Mouse (Mus musculus): Measurements from ENCODE around the gene Dppa5a. TPM values are rescaled to one million over a fixed set of nuclear protein-coding genes. Genes with fewer than 3 reads are reported as not detected.
"Not testable (repeated sequence)": the region's sequence is repeated elsewhere in the genome, so short reads cannot be mapped to it uniquely, and the experiment has no call there.

Gene Dppa5a
- polyA plus RNA-seq (2015; fragmentation: Nextera tagmentation; extraction: Ambion mirVana), result not detected in 2 replicates

GRCm38 (mm10) chr9:78367959-78368358, at the start of gene Dppa5a:
Gene Dppa5a, minus strand, starts transcription at chr9:78368177.
- not testable (repeated sequence) for H3K4me2 ChIP-seq; H3K27ac ChIP-seq; H3K9ac ChIP-seq; H3K27me3 ChIP-seq; ATAC-seq (ENCODE audit: borderline replicate concordance, extremely low read depth, low FRiP score, low TSS enrichment); H3K9me3 ChIP-seq; H3K4me1 ChIP-seq; H3K36me3 ChIP-seq; H3K4me3 ChIP-seq
- WGBS, result 85% methylated on average over 16 of the region's 16 CpGs

GRCm38 (mm10) chr9:78401596-78401995, 33.6 kb upstream of the Dppa5a start:
- no peaks in the 10 kb centered on the region for H3K4me1 ChIP-seq
- H3K27ac ChIP-seq, result no peak overlapping the region
- no peaks in the 10 kb centered on the region for H3K36me3 ChIP-seq
- no peak overlapping the region for H3K9ac ChIP-seq
- no peaks in the 10 kb centered on the region for H3K9me3 ChIP-seq
- H3K27me3 ChIP-seq, result peaks cover 11% of the 10 kb centered on the region
- ATAC-seq (ENCODE audit: borderline replicate concordance, extremely low read depth, low FRiP score, low TSS enrichment), result no peak
- WGBS, result 88% methylated on average over 7 of the region's 7 CpGs
- no peak overlapping the region for H3K4me3 ChIP-seq
- no peak overlapping the region for H3K4me2 ChIP-seq

DNA sequence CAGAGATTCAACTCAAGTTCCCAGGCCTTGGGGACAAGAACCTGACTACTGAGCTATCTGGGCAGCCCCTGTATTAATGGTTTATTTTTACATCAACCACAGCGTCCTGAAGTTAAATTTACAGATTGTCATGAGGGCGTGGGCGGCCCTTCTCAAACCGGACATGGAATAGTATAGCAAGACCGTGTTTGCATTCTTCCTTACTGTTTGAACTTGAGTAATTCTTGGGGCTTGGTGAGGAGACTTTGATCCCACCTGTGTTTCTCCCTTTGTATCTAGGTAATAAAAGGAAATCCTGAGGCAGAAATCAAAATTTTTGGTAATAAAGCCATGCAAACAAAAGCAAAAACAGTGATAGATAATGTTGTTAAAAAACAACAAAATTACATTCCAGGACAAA, 32.6 kb upstream of the Dppa5a start:
- Histone ChIP-seq H3K4me1 (peaks cover 6% of the 10 kb centered on the region; the same call in 1 of the 2 replicates), H3K27me3 (peaks cover 21% of the 10 kb centered on the region), H3K4me2 (no peak overlapping the region), H3K4me3 (no peak overlapping the region), H3K36me3 (no peaks in the 10 kb centered on the region), H3K9ac (no peak overlapping the region), H3K27ac (no peak overlapping the region), H3K9me3 (no peaks in the 10 kb centered on the region)
- 44% methylated on average over 5 of the region's 5 CpGs for whole genome bisulfite sequencing
- ATAC-seq (ENCODE audit: borderline replicate concordance, extremely low read depth, low FRiP score, low TSS enrichment), result no peak

DNA sequence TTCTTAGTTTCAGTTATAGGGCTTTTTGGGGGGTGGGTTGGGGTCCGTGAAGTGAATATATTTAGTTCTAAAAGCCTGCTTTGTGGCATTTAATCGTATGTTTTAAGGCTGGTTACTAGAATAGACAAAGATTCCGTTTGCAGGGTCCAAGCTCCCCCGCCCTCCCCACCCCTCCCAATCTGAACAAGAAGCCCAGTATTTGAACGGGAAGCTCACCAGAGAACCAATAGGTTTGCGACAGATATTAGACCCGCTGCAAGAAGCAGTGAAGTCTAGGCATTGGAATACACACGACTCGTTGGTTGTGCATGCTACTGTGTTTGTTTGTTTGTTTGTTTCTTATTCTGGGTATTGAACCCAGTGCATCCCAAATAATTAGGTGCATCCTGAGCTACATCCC, 28.5 kb upstream of the Dppa5a start:
- H3K4me3 ChIP-seq, result no peak overlapping the region
- ATAC-seq (ENCODE audit: borderline replicate concordance, extremely low read depth, low FRiP score, low TSS enrichment), result no peak
- H3K4me1 ChIP-seq, result peaks cover 7% of the 10 kb centered on the region; the same call in 1 of the 2 replicates
- WGBS, result 54% methylated on average over 9 of the region's 9 CpGs
- H3K27ac ChIP-seq, result no peak overlapping the region
- no peaks in the 10 kb centered on the region for H3K36me3 ChIP-seq
- H3K9me3 ChIP-seq, result no peaks in the 10 kb centered on the region
- H3K9ac ChIP-seq, result no peak overlapping the region
- H3K4me2 ChIP-seq, result no peak overlapping the region
- H3K27me3 ChIP-seq, result peaks cover 51% of the 10 kb centered on the region

- Histone ChIP-seq H3K9me3 (no peaks in the 10 kb centered on the region), H3K9ac (no peak within 1 kb of the TSS), H3K4me1 (peaks cover 7% of the 10 kb centered on the region; the same call in 1 of the 2 replicates), H3K4me3 (peak within 1 kb of the TSS; percentile 36), H3K4me2 (peak within 1 kb of the TSS; percentile 61), H3K36me3 (no peaks in the 10 kb centered on the region), H3K27ac (no peak within 1 kb of the TSS), H3K27me3 (peaks cover 54% of the 10 kb centered on the region)
- 3% methylated on average over 85 of the region's 93 CpGs for WGBS
- peak; percentile 78 for ATAC-seq (ENCODE audit: borderline replicate concordance, extremely low read depth, low FRiP score, low TSS enrichment)
Observed at GRCm38 (mm10) chr9:78395630-78396351, 27.8 kb upstream of the Dppa5a start, which contains the start of gene Ddx43. Gene Ddx43, plus strand, starts transcription at chr9:78395777.

DNA sequence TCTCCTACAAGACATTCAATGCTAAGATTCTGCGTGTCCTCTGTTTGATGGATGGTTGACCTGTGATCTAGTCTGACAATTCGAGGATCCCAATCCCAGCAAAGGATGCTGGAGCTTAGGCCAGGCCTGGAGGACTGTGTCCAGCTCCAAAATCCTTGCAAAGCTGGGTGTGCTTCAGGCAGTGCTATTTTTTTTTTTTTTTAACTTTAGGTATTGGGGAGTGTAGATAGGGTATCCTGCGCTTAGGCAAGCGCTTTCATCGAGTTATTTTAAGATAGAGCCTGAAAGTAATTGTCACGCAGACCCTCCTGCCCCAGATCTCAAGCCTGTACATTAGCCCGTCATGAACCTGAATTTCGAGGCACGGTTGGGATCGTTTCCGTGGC, 27.3 kb upstream of the Dppa5a start:
- no peak overlapping the region for H3K9ac ChIP-seq
- no peaks in the 10 kb centered on the region for H3K36me3 ChIP-seq
- peak overlapping the region; percentile 36 for H3K4me3 ChIP-seq
- H3K4me1 ChIP-seq, result peaks cover 7% of the 10 kb centered on the region; the same call in 1 of the 2 replicates
- no peak overlapping the region for H3K27ac ChIP-seq
- H3K4me2 ChIP-seq, result peak overlapping the region; percentile 61
- no peak for ATAC-seq (ENCODE audit: borderline replicate concordance, extremely low read depth, low FRiP score, low TSS enrichment)
- H3K27me3 ChIP-seq, result peaks cover 54% of the 10 kb centered on the region
- 31% methylated on average over 11 of the region's 11 CpGs for WGBS
- H3K9me3 ChIP-seq, result no peaks in the 10 kb centered on the region

- H3K9me3 ChIP-seq, result no peaks in the 10 kb centered on the region
- H3K9ac ChIP-seq, result no peak overlapping the region
- no peak for ATAC-seq (ENCODE audit: borderline replicate concordance, extremely low read depth, low FRiP score, low TSS enrichment)
- H3K4me2 ChIP-seq, result no peak overlapping the region
- H3K4me3 ChIP-seq, result no peak overlapping the region
- H3K36me3 ChIP-seq, result no peaks in the 10 kb centered on the region
- WGBS, result 61% methylated on average over 7 of the region's 7 CpGs
- H3K27ac ChIP-seq, result no peak overlapping the region
- peaks cover 7% of the 10 kb centered on the region; the same call in 1 of the 2 replicates for H3K4me1 ChIP-seq
- peaks cover 54% of the 10 kb centered on the region for H3K27me3 ChIP-seq
Observed at GRCm38 (mm10) chr9:78394602-78395001, 26.6 kb upstream of the Dppa5a start.

DNA sequence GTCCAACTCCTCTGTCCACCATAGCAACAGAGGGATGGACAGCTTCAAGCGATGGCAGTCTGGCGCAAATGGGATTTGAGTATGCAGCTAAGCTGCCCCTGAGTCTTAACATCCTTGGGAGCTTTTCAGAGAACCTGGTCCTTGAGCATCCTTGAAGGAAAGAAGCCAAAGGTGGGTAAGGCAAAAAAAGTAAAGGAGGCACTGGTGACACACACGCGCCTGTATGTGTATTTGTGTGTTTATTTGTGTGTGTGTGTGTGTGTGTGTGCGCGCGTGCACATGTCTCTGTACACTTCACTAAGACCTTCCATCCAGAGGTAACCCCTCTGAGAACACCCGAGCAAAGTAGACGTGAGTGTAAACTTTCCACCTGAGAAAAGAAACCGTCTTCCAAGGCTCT, 25.8 kb upstream of the Dppa5a start:
- Histone ChIP-seq H3K27me3 (peaks cover 54% of the 10 kb centered on the region), H3K36me3 (no peaks in the 10 kb centered on the region), H3K4me3 (no peak overlapping the region), H3K4me2 (no peak overlapping the region), H3K4me1 (peaks cover 7% of the 10 kb centered on the region; the same call in 1 of the 2 replicates), H3K27ac (no peak overlapping the region), H3K9ac (no peak overlapping the region), H3K9me3 (no peaks in the 10 kb centered on the region)
- 72% methylated on average over 10 of the region's 10 CpGs for WGBS
- no peak for ATAC-seq (ENCODE audit: borderline replicate concordance, extremely low read depth, low FRiP score, low TSS enrichment)

DNA sequence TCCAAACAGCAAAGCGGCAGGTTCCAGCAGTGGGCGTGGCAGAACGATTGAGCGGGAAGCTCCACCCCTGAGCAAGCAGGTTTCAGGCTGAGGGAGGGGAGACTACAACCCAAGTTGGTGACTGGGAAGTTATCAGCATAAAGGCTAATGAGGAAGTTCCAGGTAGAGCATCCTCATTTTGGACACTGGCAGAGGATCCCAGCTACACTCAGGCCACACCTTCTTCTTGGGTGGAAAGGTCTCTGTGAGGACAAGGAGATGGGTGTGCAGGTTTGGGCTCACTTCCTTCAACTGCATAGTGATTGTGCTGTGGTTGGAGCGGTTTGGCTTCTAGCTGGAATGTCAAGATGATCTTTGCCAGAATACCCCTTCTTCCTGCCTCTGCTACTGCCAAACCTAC, 22.0 kb upstream of the Dppa5a start:
- 42% methylated on average over 5 of the region's 5 CpGs for WGBS
- ATAC-seq (ENCODE audit: borderline replicate concordance, extremely low read depth, low FRiP score, low TSS enrichment), result no peak

DNA sequence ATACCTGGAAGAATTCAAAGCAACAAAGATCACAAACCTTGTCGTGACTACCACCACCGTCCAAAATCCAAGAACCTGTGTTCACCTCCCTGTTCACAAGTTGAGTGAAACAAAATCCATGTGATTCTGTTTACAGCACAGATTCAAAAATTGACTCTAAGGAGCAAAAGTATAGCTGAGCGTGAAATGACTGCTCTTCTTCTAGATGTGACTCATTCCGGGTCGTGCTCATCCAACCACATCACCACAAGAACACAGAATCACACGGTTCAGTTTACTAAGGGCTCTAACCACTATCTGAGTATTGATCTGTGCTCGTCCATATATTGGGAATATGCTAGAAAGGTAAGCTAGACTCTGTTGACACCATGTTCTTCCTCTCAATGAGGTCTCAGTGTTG, 19.0 kb upstream of the Dppa5a start:
- no peak overlapping the region for H3K9ac ChIP-seq
- ATAC-seq (ENCODE audit: borderline replicate concordance, extremely low read depth, low FRiP score, low TSS enrichment), result no peak
- WGBS, result 85% methylated on average over 7 of the region's 7 CpGs

More for the DNA sequence above, 22.0 kb upstream of the Dppa5a start:
- Histone ChIP-seq H3K27ac (no peak overlapping the region), H3K4me3 (no peak overlapping the region), H3K27me3 (peaks cover 27% of the 10 kb centered on the region), H3K4me1 (no peaks in the 10 kb centered on the region), H3K4me2 (no peak overlapping the region), H3K9ac (no peak overlapping the region), H3K9me3 (no peaks in the 10 kb centered on the region), H3K36me3 (no peaks in the 10 kb centered on the region)

DNA sequence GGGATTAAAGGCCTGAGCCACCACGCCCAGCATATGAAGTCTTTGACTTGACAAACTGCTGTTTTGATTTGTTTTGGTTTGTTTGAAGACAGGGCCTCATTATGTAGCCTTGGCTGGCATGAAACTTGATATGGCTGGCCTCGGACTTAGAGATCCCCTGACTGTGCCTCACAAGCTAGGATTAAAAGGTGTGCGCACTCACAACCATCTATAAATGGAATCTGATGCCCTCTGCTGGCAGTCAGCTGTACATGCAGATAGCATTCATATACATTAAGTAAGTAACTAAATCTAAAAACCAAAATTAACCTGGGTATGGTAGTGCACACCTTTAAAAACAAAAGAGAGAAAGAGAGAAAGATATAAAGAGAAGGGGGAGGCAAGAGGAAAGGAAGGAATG, 17.9 kb upstream of the Dppa5a start:
- Histone ChIP-seq H3K4me1 (no peaks in the 10 kb centered on the region), H3K27ac (no peak overlapping the region), H3K4me3 (no peak overlapping the region), H3K4me2 (no peak overlapping the region), H3K27me3 (no peaks in the 10 kb centered on the region), H3K9me3 (no peaks in the 10 kb centered on the region), H3K9ac (no peak overlapping the region), H3K36me3 (no peaks in the 10 kb centered on the region)
- 46% methylated on average over 3 of the region's 3 CpGs for WGBS
- no peak for ATAC-seq (ENCODE audit: borderline replicate concordance, extremely low read depth, low FRiP score, low TSS enrichment)

More for the DNA sequence above, 19.0 kb upstream of the Dppa5a start:
- H3K4me3 ChIP-seq, result no peak overlapping the region
- no peak overlapping the region for H3K27ac ChIP-seq
- H3K27me3 ChIP-seq, result 0 out of 2 replicates have a peak, but pooled peaks cover 5% of the 10 kb centered on the region
- H3K4me2 ChIP-seq, result no peak overlapping the region
- H3K36me3 ChIP-seq, result no peaks in the 10 kb centered on the region
- no peaks in the 10 kb centered on the region for H3K9me3 ChIP-seq
- no peaks in the 10 kb centered on the region for H3K4me1 ChIP-seq

- ATAC-seq (ENCODE audit: borderline replicate concordance, extremely low read depth, low FRiP score, low TSS enrichment), result peak; percentile 68; the same call in 1 of the 2 replicates
- peaks cover 12% of the 10 kb centered on the region for H3K4me1 ChIP-seq
- H3K27ac ChIP-seq, result no peak within 1 kb of the TSS
- no peaks in the 10 kb centered on the region for H3K9me3 ChIP-seq
- no peaks in the 10 kb centered on the region for H3K36me3 ChIP-seq
- peak within 1 kb of the TSS; percentile 21 for H3K4me3 ChIP-seq
- peaks cover 5% of the 10 kb centered on the region; the same call in 1 of the 2 replicates for H3K27me3 ChIP-seq
- H3K9ac ChIP-seq, result 0 out of 2 replicates have a peak within 1 kb of the TSS, but pooled peaks have one; percentile 4
- peak within 1 kb of the TSS; percentile 60 for H3K4me2 ChIP-seq
- 5% methylated on average over 23 of the region's 23 CpGs for WGBS
Observed at GRCm38 (mm10) chr9:78378113-78378785, 10.3 kb upstream of the Dppa5a start, which contains the start of gene Ooep. Gene Ooep, minus strand, starts transcription at chr9:78378725.
